Mouse (Mus musculus) gastrocnemius, postnatal 14 days (tissue): ENCODE measurements around the gene Dclk3. TPM values are rescaled to one million over a fixed set of nuclear protein-coding genes. Genes with fewer than 3 reads are reported as not detected.
A peak's percentile ranks its signal among the peaks of the same experiment; 100 is the strongest.

ENCODE experiments used
- DNase-seq: peaks from one replicate; pipeline ENCODE4 v3.0.0; 2021; ENCODE audit warnings: mixed read lengths
- intact Hi-C: fragments of 180-260 bp; cut with DNase I; formaldehyde crosslinking; loops from one replicate; pipeline ENCODE4 v1.15.1; 2025; ENCODE audit warnings: low total_unique reads
- total RNA-seq, 2 experiments: library from RNA; stranded (reverse); gene quantifications; 2 replicates each; pipeline ENCODE4 v1.2.3; 2021

Dclk3 gene
- total RNA-seq, 2 experiments from 2014 or later, result 0.62 to 1.4 TPM

GRCm38 (mm10) chr9:111475973-111476372 is 37.1 kb downstream of the Dclk3 start:
- no peak for DNase-seq

GRCm38 (mm10) chr9:111476479-111477016 is 37.7 kb downstream of the Dclk3 start:
- intact Hi-C loops, result no loop called here
- no peak for DNase-seq

More at GRCm38 (mm10) chr9:111475973-111476372, 37.1 kb downstream of the Dclk3 start:
- intact Hi-C loops, result no loop called here

DNA sequence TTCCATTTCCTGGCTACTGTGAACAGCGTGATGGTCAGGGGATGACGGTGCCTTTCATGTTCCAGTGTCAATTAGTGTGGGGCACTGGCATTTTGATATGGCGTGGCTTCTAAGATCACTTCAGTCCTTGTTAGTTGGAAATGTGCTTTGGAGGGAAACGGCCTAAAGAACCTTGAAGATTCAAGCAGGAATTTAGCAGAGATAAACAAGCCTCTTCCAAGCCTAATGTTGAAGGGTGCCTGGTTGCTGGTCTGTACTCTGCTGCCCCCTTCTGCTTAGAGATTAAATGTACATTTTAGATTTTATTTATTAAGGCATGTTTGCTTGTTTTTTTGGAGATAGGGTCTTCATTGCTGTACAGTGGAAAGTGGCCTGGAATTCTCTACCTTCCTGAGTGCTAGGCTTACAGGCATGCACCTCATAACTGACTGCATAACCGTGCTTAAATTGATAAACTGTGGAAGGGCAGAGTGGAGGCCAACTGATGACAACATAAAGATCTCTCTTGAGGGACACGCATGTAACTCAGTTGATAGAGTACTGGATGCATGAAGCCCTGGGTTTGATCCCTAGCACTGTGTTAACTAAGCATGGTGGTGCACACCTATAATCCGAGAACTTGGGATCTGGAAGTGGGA is 40.1 kb downstream of the Dclk3 start:
- intact Hi-C loops, result no loop called here
- DNase-seq, result no peak

DNA sequence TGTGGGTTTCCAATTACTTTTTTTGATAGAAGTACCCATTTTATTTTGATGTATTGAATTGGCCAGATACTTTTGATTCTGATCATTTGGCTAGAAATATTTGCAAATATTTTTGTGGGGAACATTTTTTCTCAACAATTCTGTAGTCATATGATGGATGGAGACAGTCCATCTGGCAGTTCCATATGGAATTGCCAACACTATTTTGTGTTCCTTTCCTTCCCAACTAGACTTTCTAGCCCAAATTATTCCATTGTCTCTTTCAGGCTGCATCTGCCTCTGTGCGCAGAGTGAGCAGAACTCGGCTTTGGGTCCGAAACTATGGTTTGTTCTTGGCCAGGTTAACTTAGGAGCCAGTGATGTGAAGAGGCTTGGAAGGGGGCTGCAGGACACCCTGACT is 42.1 kb downstream of the Dclk3 start:
- intact Hi-C loops, result loop anchor here (5.0 kb wide), 1 partner anchor 124 kb away; no protein-coding TSS in a partner anchor
- DNase-seq, result no peak

DNA sequence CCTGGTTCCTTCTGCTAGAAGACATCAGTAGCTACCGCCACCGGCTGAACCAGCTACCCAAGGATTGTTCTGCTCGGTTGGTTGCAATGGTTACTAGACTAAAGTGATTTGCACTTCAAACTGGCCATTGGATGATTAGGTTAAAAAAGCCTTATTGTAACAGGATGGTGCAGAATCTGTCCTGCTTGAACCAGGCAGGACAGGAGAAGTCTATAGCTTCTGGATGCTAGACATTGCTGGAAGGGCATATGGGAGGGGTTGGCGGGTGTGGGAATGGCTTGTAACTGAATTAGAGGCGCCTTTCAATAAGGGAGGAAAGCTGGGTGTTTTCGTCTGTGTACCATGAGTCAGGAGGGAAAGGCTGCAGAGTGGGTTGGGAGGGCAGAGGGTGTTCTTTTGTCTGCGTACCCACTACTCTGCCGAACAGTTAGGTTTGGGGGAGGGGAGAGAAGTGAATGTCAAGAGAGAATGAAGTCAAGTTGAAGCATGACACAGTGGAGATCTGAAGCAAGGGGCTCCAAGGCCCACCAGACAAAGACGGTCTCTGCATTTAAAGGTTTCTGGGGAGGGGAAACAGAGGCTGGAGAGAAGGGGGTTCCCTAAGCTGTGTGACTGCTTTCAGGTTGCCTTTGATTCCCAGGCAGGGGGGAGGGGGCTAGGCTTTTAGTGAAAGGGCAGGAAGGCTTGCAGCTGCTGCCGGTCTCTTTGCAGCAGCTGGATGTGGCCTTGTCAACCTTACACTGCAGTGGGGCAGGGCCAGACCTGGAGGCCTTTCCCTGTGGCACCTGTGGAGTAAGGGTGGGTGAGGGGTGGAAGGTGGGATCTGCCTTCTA is 48.0 kb downstream of the Dclk3 start:
- intact Hi-C loops, result no loop called here
- DNase-seq, result no peak

DNA sequence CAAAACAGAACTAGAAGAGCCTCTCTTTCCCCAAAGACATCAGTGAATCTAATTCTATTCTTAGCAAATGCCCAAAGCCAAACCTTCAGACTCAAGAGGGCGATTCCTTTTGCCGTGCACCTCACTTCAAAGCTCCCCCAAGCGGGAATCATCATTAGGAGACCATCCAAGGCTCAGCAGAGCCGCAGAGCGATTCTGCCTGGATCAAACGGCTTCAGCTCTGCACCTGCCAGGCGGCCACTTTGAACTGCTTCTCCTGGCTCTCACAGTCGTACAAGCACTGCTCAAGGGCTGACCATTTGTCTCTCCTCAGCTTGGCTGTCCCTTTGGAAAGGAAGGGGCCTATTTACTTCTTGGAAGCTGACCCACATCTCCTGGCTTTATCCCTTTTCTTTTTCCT is 51.7 kb downstream of the Dclk3 start:
- no peak for DNase-seq
- intact Hi-C loops, result no loop called here

DNA sequence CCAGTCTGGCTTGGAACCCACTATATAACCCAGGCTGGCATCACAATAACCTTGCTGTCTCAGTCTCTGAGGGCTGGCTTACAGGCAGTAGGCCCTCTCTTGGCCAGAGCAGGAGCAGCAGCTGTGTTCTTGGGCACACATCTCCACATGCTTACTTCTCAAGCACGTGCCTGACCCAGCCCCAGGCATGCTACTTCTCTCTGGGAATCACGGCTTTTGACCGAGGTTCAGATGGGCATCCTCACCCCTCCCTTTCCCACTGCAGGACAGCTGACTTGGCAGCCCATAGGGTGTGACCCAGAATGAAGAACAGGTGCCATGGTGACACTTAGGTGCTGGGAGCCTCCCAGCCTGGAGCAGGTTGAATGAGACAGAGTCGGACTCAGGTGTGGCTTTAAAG is 52.4 kb downstream of the Dclk3 start:
- no peak for DNase-seq
- intact Hi-C loops, result no loop called here

GRCm38 (mm10) chr9:111493490-111493889 is 54.6 kb downstream of the Dclk3 start:
- no peak for DNase-seq
- intact Hi-C loops, result no loop called here

DNA sequence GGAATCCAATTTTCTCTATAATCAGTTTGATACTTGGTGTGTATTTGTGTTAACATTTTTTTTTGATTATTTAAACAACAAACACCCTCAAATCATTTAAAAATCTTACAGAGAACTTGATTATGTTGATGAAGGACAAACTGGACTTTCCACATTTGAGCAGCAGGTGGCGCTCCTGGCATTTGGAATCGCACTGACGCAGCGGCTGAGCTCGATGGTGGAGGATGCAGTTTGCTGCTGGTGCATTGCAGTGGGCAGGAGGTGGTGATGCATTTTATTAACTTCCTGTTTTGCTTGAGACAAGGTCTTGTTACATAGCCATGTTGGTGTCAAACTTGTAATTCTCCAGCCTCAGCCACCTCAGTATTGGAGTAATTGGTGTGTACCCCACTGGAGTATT is 56.7 kb downstream of the Dclk3 start:
- intact Hi-C loops, result no loop called here
- peak; percentile 57 for DNase-seq

DNA sequence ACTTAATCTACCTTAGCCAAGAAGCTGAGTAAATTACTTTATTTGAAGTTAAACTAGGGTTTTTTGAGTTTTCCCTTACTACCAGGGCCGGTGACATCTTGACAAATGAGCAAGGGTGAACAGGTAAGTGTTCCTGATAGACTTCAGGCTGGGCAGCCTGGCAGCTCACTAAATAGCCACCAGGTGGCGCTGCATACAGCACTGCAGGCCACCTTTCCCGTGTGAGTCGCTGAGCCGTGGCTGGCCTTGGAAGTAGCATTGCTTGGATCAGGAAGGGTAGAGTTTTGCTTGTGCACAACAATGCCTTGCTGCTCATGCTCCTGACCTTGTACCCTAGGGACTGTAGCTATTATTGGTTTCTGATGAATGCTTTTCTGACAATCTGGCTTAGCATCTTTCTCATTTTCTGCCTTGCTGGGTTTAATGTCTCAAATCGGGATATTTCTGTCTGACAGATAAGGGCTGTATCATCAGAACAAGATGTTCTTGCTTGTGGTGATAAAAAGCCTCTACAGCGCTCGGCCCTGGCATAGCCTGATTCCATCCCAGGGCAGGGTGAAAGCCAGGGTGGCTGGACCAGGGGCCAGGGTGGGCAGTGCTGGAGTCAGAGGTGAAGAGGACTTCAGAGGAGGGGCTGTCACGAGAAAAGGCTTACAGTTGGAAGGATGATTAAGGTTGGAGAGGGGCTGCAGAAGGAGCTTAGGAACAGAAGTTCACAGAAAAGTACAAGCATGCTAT is 58.4 kb downstream of the Dclk3 start:
- DNase-seq, result peak; percentile 68
- intact Hi-C loops, result loop anchor here (2.0 kb wide), 1 partner anchor 422 kb away; no protein-coding TSS in a partner anchor

DNA sequence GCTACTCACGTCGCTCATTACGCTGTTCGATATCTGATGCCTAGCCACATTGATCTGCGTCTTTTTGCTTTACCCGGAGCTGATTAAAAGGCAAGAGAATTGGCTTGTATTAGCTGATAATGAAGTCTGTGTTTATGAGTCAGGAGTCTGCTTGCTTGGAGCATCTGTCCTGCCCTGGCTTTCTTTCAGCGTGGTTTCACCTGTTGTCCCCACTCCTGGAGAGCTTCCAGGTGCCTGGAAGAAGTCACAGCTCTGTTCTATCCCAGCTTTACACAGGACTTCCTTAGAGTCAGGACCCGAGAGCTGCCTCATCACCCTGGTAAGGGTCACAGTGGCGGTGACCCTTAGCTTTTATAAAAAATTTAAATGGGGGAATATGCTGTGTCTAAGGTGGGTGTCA is 61.3 kb downstream of the Dclk3 start:
- intact Hi-C loops, result no loop called here
- no peak for DNase-seq

DNA sequence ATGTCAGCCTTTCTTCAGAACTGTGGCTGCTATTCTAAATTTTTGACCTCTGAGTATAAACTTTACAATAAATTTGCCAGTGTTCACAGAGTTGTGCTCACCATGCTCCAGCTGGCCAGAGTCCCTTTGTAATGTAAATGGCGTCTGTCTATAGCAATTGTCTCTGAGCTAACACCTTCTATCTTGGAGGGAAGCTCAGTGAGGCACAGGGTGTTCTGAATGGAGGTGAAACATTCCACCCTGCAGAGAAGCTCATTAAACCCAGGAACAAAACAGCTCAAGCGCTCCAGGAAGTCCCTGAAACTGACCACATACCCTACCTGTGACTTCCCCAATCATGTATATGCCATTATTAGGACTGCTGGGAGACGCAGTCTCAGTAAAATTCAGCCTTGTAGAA is 67.2 kb downstream of the Dclk3 start:
- DNase-seq, result no peak
- intact Hi-C loops, result no loop called here

GRCm38 (mm10) chr9:111514586-111515473 is 75.9 kb downstream of the Dclk3 start:
- intact Hi-C loops, result no loop called here
- DNase-seq, result no peak

- intact Hi-C loops, result no loop called here
- no peak for DNase-seq
Measured at GRCm38 (mm10) chr9:111515536-111515935, 76.7 kb downstream of the Dclk3 start.

GRCm38 (mm10) chr9:111522226-111522625 is 83.3 kb downstream of the Dclk3 start:
- intact Hi-C loops, result no loop called here
- no peak for DNase-seq

DNA sequence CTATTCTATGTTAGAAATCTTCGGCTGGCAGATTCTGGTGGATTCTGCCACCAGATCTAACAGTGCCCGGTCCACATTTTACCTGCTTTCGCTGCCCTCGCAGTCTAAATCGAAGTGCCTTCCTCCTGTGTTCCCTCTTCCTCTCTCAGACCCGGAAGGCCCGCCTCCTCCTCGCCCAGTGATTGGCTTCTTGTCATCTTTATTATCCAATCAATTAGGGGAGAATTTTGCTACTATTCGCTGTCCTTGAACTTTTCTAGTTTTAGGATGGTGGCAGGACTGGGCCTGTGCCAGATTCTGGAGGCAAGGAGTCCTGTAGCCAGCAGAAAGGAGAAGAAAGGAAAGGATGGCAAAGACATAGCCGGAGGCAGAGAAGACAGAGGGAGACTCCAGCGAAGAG is 84.2 kb downstream of the Dclk3 start:
- intact Hi-C loops, result no loop called here
- no peak for DNase-seq

DNA sequence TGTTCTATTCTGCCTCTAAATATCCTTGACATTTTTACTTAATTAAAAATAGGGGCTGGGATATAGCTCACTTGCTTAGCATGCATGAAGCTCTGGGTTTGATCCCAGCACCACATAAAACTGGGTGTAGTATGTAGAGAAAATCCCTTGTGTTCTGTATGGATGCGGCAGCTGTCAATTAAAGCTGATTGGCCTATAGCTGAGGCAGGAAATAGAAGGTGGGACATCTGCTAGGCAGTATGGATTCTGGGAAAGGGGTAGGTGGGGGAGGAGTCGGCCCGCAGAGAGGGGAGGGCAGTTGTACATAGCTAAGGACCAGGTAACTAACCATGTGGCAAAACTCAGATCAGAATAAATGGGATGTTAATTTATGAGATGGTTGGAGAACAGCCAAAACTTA is 85.0 kb downstream of the Dclk3 start:
- no peak for DNase-seq
- intact Hi-C loops, result no loop called here

GRCm38 (mm10) chr9:111534744-111535423 is 96.0 kb downstream of the Dclk3 start:
- DNase-seq, result no peak
- intact Hi-C loops, result no loop called here
